Mouse (Mus musculus) neutrophil, adult 5-6 weeks (primary cell): ENCODE data around the gene Piezo1. TPM values are rescaled to one million over a fixed set of nuclear protein-coding genes. Genes with fewer than 3 reads are reported as not detected.

ENCODE experiments used
- ATAC-seq: fragments of 151-379, 151-347 bp; 2 replicates; pipeline ENCODE4 v1.8.0; 2017; ENCODE audit warnings: mild to moderate bottlenecking, moderate TSS enrichment; ENCODE audit not compliant: insufficient number of reproducible peaks, poor library complexity, low FRiP score, severe bottlenecking; ENCODE audit errors: extremely low read depth
- total RNA-seq: library from RNA; stranded (forward); fragments of 200-1000 nt; gene quantifications from 2 replicates; pipeline ENCODE4 v1.2.3, GENCODE M21; 2017

Piezo1 gene
- total RNA-seq, 1 experiment from 2014 or later, result 24.4 TPM

DNA sequence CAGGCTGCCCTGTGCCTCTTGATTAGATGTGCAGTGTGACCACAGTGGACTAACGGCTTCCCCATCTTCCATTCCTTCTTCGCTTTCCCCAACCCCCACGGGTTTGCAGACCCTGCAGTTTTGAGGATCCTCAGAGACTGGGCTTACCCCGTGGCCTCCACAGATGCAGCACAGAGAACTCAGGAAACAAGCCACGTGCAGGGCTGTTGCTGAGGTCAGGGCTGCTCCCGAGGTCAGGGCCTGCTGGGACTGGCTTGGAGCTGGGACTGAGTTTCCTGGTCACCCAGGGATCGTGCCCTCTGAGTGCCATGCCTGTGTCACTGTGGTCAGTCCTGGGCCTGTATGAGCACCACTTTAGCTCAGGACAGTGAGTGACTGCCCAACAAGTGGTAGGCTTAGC is 86.1 kb downstream of the Piezo1 start:
- no peak for ATAC-seq

DNA sequence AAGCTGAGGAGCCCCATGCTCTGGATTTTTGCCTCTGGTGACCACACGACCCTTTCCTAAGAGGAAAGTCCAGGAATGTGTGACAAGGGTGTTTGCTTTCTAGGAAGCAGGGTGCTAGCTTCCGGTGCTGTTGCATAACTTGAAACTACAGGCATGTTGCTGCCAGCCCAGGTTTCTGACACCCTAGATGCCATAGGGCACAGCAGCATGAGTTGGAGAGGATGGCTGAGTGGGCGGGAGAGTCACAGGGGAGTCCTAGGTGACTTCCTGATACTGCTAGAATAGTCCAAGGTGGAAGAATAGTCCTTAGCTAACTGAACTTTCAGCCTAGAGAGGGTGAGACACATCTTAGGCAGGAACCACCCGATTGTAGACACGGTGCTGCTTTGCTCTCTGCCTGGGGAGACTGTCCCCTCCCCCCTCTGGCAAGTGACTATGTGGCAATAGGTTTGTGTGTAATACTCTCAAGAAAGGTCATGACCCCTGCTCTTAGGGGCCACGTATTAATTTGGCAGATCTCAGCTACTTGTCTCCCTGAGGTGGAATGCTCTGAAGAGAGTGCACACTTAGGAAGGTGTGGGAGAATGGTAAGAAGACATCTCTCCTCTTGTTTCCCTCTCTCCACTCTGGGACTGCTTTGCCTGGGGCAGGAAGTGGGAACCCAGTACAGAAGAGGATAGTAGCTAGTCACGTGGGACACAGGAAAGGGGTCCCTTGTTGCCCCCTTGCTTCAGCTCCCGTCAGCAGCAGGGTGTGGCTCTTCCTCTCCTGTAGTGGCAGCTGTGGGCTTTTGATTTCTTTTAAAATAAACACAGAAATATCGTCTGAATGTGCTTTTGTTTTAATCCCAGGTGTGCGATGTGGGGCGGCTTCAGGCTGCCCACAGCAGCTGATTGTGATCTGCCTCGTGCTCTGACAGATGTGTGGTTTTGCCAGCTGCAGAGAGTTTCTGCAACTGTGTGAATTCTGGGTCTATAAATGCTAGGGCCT is 87.2 kb downstream of the Piezo1 start:
- peak; percentile 23; the same call in 1 of the 2 replicates for ATAC-seq

DNA sequence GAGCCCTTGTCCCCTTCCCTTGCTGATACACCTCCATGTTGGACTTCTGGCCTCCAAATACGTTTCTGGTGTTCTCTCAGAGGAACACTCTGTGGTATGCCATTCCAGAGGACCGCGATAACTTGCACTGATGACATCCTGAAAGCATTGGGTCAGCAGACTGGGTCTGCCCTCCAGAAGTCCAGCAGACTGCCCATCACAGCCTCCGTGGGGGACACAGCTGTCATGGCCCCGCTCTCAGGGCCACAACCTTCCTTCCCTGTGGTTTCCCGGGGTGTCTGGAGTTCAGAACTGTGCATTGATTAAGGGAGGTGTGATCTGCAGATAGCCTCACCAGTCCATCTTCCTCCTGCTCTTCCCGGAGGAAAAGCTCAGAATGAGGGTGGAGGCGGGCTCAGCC is 88.6 kb downstream of the Piezo1 start:
- ATAC-seq, result no peak

DNA sequence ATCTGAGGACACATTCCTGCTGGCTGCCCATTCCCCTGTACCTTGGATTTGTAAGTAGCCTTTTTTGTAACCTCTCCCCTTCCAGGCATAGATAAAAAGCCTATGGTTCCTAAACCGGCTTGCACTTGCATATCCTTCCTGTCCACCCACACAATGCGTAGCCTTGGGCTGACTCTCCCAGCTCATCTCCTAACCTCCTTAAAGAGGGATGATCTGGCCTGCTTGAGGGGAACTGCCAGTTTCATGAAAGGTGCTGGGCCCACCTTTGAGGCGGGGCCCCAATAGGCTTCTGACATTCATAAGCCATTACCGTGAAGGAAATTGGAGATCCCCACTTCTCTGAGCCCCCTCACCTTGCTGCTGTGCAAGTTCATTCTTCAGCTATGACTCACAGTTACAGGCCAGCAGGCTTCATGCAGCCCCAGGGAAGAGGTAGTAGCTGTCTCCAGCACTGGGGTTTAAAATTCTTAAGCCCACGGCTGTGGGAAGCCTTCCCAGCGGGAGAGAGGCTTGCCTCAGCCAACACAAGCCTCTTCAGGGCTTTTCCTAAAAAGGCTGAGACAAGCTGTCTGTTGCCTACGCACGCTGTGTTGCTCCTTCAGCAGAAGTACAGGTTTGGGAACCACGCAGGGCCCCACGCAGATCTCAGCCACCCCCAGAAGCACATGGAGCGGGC is 89.5 kb downstream of the Piezo1 start:
- no peak for ATAC-seq

DNA sequence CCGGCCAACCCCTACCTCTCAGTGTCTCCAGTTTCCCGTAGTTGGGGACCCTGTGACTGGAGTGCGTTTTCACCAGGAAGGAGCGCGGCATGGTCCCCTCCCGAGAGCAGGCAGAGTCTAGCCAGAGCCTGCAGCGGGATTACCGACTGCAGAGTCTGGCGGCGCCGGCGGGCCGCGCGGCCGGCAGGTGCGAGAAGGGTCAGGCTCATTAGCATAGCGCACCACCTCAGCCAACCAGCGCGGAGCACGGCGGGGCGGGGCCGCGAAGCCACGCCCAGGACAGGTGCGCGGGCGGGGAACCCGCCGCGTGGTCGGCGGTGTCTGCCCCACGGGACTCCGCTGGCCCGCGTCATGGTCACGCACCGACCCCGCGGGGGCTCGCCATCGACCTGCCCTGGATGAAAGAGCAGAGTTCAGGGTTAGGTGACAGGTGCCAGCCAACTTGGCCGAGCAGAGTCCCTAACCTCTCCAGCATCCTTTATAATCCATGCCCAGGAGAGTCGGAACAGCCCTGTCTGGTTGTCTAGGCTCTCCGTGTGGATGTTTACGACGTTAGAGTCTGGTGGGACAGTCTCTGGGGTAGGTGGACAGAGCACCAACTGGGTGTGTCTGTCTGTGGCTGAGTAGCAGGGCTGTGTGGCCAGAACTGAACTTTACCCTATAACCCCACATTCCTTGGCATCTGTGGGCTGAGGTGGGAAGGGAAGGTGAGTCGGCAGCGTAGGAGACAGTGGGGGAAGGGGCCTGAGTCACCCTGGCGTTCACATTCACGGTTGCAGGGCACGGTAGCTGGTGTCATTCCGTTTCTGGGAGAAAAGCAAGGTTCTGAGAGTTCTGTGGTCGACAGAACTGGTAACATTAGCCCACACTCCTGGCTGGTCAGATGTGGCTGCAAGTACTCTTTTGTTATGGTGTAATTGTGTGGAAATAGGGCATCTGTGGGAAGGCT is 90.3 kb downstream of the Piezo1 start, which contains the start of gene Snai3:
Gene Snai3 (minus strand): TSS at position 210 of the 949 bp plus-strand sequence.
- no peak for ATAC-seq

DNA sequence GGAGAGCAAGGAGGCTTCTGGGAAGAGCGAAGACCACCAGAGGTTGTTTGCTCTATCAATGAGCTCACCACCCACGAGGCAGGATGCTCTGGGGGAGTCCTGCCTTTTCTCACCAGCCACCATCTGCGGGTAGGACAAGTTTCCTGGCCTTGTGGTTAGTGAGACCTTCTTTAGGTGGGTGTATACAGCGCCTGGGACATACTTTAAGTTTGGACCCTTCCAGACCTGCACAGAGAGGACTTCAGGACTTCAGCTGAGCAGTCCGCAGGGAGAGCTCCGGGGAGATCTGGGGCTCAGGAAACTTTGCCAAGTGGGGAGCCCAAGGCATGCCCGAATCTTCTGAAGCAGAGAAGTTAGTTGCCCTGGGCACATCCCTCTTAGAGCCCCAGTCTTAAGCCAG is 91.1 kb downstream of the Piezo1 start:
- ATAC-seq, result no peak

DNA sequence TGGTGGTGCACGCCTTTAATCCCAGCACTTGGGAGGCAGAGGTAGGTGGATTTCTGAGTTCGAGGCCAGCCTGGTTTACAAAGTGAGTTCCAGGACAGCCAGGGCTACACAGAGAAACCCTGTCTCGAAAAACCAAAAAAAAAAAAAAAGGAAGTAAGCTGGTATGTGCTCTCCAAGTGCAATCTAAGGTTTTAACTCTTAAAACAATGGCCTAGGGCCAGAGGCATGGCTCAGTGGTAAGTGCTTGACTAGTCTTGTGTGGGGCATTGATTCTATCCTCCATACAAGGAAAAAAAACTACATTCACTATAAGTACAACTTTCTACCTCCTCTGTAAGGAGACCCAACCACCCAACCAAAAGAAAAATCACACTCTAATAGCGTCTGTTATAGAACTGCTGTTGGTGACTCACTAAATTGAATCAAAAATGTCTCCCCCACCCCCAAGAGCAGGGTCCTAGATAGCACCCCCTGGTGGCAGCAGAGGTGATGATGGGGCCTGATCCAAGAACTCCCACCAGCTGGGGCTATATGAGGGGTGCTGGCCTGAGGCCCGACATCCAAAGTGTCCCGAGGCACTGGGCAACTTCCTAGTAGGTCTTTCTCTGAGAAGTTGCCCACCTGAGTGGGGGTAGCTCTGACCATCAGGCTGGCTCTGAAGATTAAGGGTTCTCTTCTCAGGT is 91.8 kb downstream of the Piezo1 start:
- ATAC-seq, result no peak

DNA sequence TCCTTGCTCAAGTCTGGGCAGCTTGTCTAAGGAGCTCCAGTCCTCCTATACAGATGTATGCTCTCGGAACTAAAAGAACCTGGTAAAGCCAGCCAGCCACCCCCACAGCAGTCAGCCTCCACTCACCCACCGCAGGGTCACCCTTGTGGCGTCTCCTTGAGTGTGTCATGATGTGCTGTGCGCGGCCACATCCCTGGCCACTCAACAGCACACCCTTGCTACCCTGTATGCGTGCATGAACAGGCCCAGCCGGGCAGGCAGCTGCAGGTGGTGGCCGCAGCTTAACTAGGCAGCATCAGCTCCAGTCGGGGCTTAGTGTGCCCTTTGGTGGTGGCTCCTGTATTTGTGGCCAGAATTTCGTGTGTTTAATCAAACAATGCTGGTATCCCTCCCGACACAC is 94.0 kb downstream of the Piezo1 start:
- no peak for ATAC-seq

DNA sequence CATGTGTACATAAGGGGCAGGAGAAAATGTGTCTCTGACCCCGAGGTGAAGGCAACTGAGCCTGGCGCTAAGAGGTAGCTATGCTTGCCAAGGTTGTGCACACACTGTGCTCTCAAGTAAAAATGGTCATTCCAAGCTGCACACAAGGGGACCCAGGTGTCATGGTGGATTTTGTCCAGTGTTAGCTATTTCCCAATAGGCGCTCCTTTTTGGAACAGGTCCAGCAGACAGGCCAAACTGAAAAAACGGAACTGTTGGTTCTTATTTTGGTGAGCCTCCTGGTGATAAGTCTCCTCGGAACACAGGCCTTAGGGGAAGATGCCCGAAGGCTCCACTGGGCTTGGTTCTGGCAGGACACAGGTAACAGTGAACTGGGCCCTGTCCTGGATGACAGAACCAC is 96.7 kb downstream of the Piezo1 start:
- no peak for ATAC-seq

DNA sequence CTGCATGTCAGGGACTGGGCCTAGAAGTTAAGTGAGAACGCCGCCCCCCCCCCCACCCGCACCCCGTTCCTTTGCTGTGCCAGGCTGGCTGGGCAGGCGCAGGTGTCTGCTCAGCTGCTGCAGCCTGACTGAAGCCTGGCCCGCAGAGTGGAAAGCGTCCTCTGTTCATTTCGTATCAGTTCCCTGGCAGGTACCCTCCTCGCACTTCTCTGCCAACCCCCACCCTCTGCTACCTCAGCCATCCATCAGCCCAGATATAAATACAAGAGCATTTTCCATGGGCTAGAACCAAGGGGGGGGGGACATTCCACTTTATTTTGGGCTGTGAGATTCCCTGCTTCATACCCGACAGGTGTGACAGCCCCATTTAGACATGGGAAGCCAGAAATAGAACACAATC is 99.0 kb downstream of the Piezo1 start:
- ATAC-seq, result no peak

DNA sequence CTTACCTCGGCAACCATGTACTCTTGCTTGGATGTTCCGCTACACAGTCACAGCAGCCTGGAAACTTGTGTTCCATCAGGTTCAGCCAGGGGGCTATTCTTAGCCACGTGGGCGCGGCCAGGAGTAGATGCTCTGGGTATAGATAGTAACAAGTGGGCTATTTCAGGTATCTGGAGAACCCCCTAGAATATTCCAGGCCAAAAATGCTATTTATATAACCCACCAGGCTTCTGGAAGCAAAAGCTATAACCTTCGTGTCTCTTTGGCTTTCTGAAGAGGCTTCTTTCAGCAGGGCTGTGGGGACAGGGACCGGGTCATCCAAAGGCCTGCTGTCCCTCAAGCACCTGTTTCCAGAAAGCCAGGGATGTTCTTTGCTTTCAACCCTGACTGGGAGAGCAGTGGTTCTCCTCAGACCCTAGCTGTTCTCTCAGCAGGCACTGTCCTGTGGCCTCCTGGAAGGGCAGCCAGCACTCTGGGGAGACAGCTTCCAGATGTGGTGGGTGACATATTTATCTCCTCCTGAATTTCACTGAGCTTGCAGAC is 99.9 kb downstream of the Piezo1 start:
- ATAC-seq, result no peak

DNA sequence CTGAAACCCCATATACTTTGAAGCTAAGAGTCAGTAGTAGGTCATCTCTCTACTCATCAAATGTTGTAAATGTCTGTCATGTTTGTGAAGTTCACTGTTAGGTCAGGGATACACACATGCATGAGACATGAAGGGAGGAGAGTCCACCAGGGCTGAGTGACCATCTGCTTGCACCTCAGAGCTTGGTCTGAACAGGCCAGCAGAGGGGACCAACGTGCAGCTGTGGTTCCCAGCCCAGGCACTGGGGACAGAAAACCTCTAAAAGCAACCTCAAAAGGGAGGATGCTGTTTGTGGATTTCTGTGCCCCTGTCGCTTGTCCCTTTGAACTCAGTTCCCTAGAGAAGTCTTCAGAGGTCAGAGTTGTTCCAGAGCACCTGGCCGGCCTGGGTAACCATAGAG is 105.9 kb downstream of the Piezo1 start:
- ATAC-seq, result no peak

DNA sequence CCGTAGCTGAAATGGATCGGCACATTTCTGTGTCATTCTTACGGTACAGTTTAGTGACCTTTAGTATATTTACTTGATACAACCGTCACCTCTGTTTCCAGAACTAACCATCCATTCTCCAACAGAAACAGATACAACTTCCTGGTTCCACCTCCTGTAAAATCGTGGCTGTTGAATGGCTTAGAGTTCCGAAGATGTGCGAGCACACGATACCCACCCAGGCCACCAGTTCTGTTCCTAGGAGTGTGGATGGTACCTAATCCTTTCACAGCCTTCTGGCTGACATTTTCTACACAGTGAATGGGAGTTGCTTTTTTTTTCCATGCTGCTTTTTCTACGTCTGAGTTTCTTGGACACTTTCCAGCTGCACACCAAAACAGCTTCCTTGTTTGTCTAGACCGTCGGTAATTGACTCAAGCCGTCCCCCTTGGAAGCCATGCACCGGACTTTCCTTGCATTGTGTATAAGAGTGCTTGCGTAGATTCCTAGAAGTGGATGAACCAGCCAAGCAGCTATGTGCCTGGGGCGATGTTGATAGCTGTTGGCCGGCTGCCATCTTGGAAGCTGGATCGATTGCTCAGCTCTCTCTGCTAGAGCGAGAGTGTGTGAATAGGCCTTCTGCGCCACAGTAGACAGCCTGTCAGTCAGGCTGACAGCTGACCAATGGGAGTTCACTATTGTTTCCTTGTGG is 106.9 kb downstream of the Piezo1 start:
- no peak for ATAC-seq

DNA sequence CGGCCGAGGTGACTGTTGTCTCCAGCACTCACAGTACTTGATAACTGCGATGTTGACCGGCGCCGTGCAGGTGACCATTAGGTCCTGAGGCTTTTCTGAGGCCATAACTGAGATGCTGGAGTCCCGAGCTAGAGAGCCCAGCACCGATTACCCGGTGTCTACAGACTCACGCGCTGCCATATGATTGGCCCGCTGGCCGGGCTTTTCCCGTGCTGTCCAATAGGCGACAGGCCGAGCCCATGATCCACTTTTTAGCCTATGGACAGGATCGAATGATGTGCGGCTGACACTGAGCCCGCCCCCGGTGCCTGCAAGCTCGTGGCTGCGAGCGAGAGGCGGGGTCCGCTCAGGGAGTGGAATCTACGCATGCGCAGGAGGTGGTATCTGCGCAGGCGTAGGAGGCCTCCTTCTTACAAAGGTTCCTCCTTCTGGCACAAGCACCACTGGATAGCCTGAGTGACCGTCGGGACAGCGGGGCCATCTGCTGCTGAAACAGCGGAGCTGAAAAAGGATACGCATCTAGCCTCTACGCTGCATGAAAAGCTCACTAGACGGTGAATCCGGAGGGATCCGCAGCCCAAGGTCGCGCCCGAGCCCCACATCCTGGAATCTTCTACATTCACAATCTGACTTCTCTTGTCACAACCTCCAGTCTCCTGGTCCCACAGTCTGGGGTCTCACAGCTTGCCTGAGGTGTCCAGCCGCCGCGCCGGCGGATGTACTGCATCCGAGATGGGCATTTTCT is 107.7 kb downstream of the Piezo1 start, which contains the start of gene Mvd:
Gene Mvd (minus strand): TSS at position 161 of the 745 bp plus-strand sequence.
- peak; percentile 95 for ATAC-seq

DNA sequence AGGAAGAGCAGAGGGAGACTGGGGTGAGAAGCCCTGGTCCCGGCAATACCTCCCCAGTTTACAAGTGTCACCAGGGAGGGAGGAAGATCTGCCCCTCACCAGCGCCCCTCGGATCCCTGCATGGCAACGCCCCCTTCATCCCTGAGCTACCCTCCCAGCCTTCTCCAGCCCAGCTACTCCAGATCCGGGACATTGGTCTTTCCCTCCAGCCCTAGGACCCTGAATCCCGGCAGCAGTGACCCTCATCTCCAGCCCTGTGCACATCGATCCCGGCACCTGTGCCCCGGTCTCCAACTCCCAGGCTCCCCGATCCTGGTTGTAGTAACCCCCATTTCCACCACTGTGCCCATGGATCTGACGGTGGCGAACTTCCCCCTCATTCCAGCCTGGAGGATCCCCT is 108.3 kb downstream of the Piezo1 start:
- ATAC-seq, result no peak

DNA sequence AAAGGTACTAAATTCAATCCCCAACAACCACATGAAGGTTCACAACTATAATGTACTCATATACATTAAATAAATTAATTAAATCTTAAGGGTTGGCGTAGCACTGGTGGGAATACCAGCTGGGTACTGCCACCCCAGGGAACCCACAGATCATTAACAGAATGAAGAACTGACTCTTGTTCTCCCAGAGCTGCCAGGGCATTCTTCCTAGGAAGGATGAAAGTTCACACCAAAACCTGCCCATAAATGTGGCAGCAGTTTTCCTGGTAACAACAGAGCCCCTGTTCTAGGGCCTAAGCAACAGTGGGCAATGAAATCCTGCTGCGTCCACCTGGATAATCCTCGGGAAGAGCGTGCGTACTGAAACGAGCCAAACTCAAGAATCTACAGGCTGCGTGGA is 108.8 kb downstream of the Piezo1 start:
- no peak for ATAC-seq

DNA sequence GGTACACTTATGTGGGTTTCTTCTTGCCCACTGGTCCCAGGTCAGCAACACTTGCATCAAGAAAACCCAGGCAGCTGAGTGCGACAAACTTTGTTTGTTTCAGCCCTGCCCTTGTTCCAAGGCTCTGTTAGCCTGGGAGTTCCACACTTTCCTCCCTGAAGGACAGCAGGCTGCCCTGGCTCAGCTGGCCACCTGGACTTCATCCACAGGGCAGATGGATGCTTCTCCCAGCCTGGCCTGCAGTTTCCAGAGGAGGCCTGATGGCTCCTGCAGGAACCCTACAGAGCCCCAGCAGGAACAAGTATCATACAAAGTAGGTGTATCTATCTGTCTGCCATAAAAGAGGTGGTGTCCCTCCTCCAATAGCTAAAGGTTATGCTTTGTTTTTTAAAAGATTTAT is 109.8 kb downstream of the Piezo1 start:
- no peak for ATAC-seq
